Mouse (Mus musculus): ENCODE measurements at regions not wholly inside any gene's neighbourhood (a gene's known extent, or its start where the extent isn't known, plus 50 kb on each side); places are given as distances from the start of the nearest gene placed in this dataset.

DNA sequence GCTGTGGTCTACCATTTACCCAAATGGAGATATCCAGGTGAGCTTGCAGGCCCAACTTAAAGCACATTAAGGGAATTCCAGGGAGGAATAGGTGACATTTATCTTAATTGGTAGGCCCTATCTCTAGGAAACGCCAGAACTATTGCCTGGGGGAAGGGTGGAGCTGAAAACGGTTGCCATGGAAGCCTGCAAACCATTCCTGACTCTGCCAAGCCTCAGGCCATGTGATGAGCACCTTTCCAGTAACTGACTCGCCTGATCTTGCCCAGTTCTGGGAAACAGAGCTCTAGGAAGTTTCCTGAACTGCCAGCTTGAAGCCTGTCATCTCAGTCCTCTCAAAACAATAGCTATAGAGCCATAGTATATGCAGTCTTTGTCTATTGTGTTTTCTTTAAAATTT lies 297.0 kb downstream of the Slitrk5 start:
- Histone ChIP-seq H3K9me3 (ENCODE audit: control insufficient read depth, low read length) (no peaks in the 10 kb centered on the region), H3K27ac (ENCODE audit: low read depth, low read length) (no peak overlapping the region), H3K9ac (ENCODE audit: low read length) (no peak overlapping the region), H3K4me3 (ENCODE audit: low read depth, low read length) (no peak overlapping the region), H3K4me2 (ENCODE audit: low read depth, low read length, severe bottlenecking) (no peak overlapping the region), H3K27me3 (ENCODE audit: control insufficient read depth, insufficient read depth, low read length) (no peaks in the 10 kb centered on the region), H3K36me3 (ENCODE audit: control insufficient read depth, insufficient read depth, low read length) (no peaks in the 10 kb centered on the region), H3K4me1 (replicated peaks; ENCODE audit: control insufficient read depth, insufficient read depth, low read length) (no peaks in the 10 kb centered on the region; the same call in 1 of the 2 replicates)
- WGBS = 59% methylated on average over 3 of the region's 3 CpGs
- no peak for DNase-seq (ENCODE audit: low spot score)
- no peak for ATAC-seq (replicated peaks; ENCODE audit: low FRiP score)

DNA sequence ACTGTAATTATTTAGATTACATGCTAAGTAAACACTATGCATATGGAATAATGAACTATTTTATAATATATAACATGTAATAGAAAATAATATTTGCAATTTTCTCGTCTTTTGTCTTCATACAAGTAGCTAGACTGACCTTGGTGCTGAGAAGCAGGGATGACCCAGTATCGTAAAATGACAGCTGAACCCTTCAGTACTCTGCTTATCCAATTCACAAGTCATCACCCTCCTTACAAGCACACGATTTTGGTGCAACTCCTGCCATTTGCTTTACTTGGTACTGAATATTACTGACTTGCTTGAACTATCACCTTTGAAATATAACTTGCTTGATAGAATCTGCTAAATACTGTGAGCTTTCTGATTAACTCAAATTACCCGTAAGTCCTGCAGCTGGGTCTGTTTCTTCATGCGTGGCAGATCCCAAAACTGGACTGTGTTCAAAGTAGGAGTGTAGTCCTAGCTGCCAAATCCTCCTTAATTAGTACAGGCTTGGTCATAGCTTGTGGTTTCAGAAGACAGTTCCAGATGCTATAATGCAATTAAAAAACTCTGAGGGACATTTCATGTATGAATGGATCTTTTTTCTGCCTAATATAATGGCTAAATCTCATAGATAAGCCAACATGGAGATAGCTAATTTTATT lies 321.0 kb downstream of the Slitrk5 start:
- no peaks in the 10 kb centered on the region for H3K9me3 ChIP-seq (ENCODE audit: control insufficient read depth, low read length)
- 77% methylated on average over 5 of the region's 5 CpGs for WGBS
- H3K4me3 ChIP-seq (ENCODE audit: low read depth, low read length) = no peak overlapping the region
- H3K4me1 ChIP-seq (replicated peaks; ENCODE audit: control insufficient read depth, insufficient read depth, low read length) = no peaks in the 10 kb centered on the region
- ATAC-seq (replicated peaks; ENCODE audit: low FRiP score) = 0 out of 2 replicates have a peak, but pooled peaks have one; percentile 49
- no peak overlapping the region for H3K27ac ChIP-seq (ENCODE audit: low read depth, low read length)
- H3K36me3 ChIP-seq (ENCODE audit: control insufficient read depth, insufficient read depth, low read length) = no peaks in the 10 kb centered on the region
- no peak for DNase-seq (ENCODE audit: low spot score)
- no peak overlapping the region for H3K9ac ChIP-seq (ENCODE audit: low read length)
- H3K27me3 ChIP-seq (ENCODE audit: control insufficient read depth, insufficient read depth, low read length) = no peaks in the 10 kb centered on the region
- no peak overlapping the region for H3K4me2 ChIP-seq (ENCODE audit: low read depth, low read length, severe bottlenecking)

DNA sequence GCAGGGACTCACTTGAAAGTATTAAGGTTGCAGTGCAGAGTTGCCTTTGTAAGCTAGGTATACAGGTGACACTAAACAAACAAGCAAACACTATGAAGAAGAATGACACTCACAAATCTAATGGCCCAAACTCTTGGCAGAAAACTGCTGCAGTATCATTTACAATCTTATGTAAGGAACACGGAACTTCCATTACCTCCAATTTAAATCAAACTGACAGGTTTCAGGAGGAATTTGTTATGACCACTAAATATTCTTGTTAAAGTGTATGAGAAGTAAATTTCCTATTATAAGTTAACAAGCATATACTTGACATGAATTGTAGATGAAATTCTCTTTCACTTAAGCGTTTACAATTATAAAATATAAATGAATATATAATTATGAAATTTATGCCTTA lies 327.2 kb downstream of the Slitrk5 start:
- Histone ChIP-seq H3K4me1 (replicated peaks; ENCODE audit: control insufficient read depth, insufficient read depth, low read length) (no peaks in the 10 kb centered on the region), H3K27ac (ENCODE audit: low read depth, low read length) (no peak overlapping the region), H3K27me3 (ENCODE audit: control insufficient read depth, insufficient read depth, low read length) (no peaks in the 10 kb centered on the region), H3K9me3 (ENCODE audit: control insufficient read depth, low read length) (no peaks in the 10 kb centered on the region), H3K4me3 (ENCODE audit: low read depth, low read length) (no peak overlapping the region), H3K4me2 (ENCODE audit: low read depth, low read length, severe bottlenecking) (no peak overlapping the region), H3K9ac (ENCODE audit: low read length) (no peak overlapping the region), H3K36me3 (ENCODE audit: control insufficient read depth, insufficient read depth, low read length) (no peaks in the 10 kb centered on the region)
- DNase-seq (ENCODE audit: low spot score) = no peak
- WGBS = 85% methylated on average over 2 of the region's 2 CpGs
- ATAC-seq (replicated peaks; ENCODE audit: low FRiP score) = no peak

DNA sequence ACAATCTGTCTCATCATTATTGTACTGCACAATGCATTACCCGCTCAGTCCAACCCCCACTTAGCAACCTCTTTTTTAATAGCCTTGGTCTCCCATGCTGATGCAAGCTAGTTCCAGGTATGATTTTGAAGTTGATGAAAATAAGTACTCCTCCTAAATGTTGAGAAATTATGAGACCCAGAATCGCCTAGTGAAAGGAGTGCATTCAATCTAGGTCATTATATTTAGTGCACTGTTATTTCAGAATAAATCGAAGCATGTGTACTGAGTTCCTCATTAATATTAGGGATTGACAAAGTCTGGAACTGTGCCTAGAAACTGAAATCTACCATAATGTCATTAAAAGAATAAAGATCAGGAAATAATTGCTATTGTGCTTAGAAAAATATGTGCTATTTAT lies 328.0 kb downstream of the Slitrk5 start:
- no peak for ATAC-seq (replicated peaks; ENCODE audit: low FRiP score)
- H3K9me3 ChIP-seq (ENCODE audit: control insufficient read depth, low read length) = no peaks in the 10 kb centered on the region
- H3K4me1 ChIP-seq (replicated peaks; ENCODE audit: control insufficient read depth, insufficient read depth, low read length) = no peaks in the 10 kb centered on the region
- no peak overlapping the region for H3K27ac ChIP-seq (ENCODE audit: low read depth, low read length)
- no peak overlapping the region for H3K4me2 ChIP-seq (ENCODE audit: low read depth, low read length, severe bottlenecking)
- no peaks in the 10 kb centered on the region for H3K27me3 ChIP-seq (ENCODE audit: control insufficient read depth, insufficient read depth, low read length)
- no peaks in the 10 kb centered on the region for H3K36me3 ChIP-seq (ENCODE audit: control insufficient read depth, insufficient read depth, low read length)
- no peak overlapping the region for H3K4me3 ChIP-seq (ENCODE audit: low read depth, low read length)
- H3K9ac ChIP-seq (ENCODE audit: low read length) = no peak overlapping the region
- WGBS = 88% methylated on average over 3 of the region's 3 CpGs
- no peak for DNase-seq (ENCODE audit: low spot score)

DNA sequence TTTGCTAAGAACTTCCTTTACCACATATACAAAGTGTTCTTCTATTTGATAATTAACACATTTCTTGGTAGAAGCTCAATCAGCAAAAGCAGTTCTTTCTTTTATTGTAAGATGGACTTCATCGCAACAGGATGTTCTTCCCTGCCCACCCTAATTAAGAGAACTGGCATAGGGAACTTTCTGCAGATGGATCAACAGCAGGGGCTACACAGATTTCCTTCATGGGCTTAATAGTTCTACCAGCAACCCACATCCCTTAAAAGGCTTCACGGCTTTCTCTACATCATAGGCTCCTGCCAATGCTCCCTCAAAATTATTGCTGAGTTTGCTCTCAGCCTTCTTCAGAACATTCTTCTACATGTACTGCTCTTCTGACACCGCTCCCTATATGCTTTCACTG lies 333.8 kb downstream of the Slitrk5 start:
- DNase-seq (ENCODE audit: low spot score) = no peak
- H3K4me2 ChIP-seq (ENCODE audit: low read depth, low read length, severe bottlenecking) = no peak overlapping the region
- H3K4me3 ChIP-seq (ENCODE audit: low read depth, low read length) = no peak overlapping the region
- no peak overlapping the region for H3K27ac ChIP-seq (ENCODE audit: low read depth, low read length)
- 90% methylated on average over 3 of the region's 3 CpGs for WGBS
- no peaks in the 10 kb centered on the region for H3K36me3 ChIP-seq (ENCODE audit: control insufficient read depth, insufficient read depth, low read length)
- no peaks in the 10 kb centered on the region for H3K4me1 ChIP-seq (replicated peaks; ENCODE audit: control insufficient read depth, insufficient read depth, low read length)
- H3K9me3 ChIP-seq (ENCODE audit: control insufficient read depth, low read length) = no peaks in the 10 kb centered on the region
- no peaks in the 10 kb centered on the region for H3K27me3 ChIP-seq (ENCODE audit: control insufficient read depth, insufficient read depth, low read length)
- ATAC-seq (replicated peaks; ENCODE audit: low FRiP score) = no peak
- no peak overlapping the region for H3K9ac ChIP-seq (ENCODE audit: low read length)

DNA sequence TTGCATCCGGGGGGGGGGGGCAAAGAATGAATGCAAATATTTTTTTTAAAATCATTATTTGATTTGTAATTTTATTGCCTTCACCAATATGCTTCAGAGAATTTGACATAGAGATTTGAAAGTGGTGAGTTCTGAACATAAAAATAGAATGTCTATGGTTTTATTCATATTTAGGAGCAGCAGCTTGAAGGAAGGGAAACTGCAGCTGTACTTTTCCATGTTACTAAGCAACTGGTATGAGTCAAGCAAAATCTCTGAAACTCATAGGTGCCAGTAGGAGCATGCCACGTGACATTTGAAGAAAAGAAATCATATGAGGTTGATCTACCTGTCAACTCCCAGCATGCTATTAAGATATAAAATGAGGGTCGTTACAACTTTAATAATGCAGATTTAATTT lies 354.4 kb downstream of the Slitrk5 start:
- Histone ChIP-seq H3K4me3 (ENCODE audit: low read depth, low read length) (no peak overlapping the region), H3K4me2 (ENCODE audit: low read depth, low read length, severe bottlenecking) (no peak overlapping the region), H3K27ac (ENCODE audit: low read depth, low read length) (no peak overlapping the region), H3K4me1 (replicated peaks; ENCODE audit: control insufficient read depth, insufficient read depth, low read length) (no peaks in the 10 kb centered on the region), H3K9ac (ENCODE audit: low read length) (no peak overlapping the region), H3K27me3 (ENCODE audit: control insufficient read depth, insufficient read depth, low read length) (no peaks in the 10 kb centered on the region), H3K9me3 (ENCODE audit: control insufficient read depth, low read length) (no peaks in the 10 kb centered on the region), H3K36me3 (ENCODE audit: control insufficient read depth, insufficient read depth, low read length) (no peaks in the 10 kb centered on the region)
- DNase-seq (ENCODE audit: low spot score) = no peak
- 81% methylated on average over 3 of the region's 3 CpGs for WGBS
- ATAC-seq (replicated peaks; ENCODE audit: low FRiP score) = no peak

DNA sequence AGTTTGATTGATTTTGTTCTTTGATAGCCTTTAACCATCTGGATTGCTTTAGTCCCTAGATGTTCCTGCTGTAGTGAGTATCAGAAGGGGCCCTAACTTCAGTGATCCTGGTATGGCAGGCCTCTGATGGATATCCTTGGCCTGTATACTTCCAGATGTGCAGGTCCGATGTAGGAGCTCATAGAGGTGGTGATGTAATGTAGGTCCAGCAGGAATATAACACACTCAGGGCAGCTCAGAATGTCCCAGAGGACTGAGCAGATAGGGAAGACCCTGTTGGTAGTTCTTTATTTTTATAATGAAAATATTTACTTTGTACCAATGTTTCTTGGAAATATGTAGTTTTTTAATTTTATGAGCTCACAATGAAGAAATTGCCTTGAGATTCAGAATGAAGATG lies 400.2 kb downstream of the Slitrk5 start:
- no peak overlapping the region for H3K4me3 ChIP-seq (ENCODE audit: low read depth, low read length)
- no peak overlapping the region for H3K27ac ChIP-seq (ENCODE audit: low read depth, low read length)
- DNase-seq (ENCODE audit: low spot score) (no peak), ATAC-seq (replicated peaks; ENCODE audit: low FRiP score) (no peak)
- H3K27me3 ChIP-seq (ENCODE audit: control insufficient read depth, insufficient read depth, low read length) = no peaks in the 10 kb centered on the region
- WGBS = 86% methylated on average over 1 of the region's 1 CpGs
- H3K4me1 ChIP-seq (replicated peaks; ENCODE audit: control insufficient read depth, insufficient read depth, low read length) = no peaks in the 10 kb centered on the region
- no peaks in the 10 kb centered on the region for H3K36me3 ChIP-seq (ENCODE audit: control insufficient read depth, insufficient read depth, low read length)
- no peak overlapping the region for H3K4me2 ChIP-seq (ENCODE audit: low read depth, low read length, severe bottlenecking)
- H3K9ac ChIP-seq (ENCODE audit: low read length) = no peak overlapping the region
- no peaks in the 10 kb centered on the region for H3K9me3 ChIP-seq (ENCODE audit: control insufficient read depth, low read length)
